Mouse (Mus musculus) thymus, adult 2 months (tissue): ENCODE measurements around the gene Bcl9l.

ENCODE experiments used
- CTCF ChIP-seq: fragments of 200-500 bp; IDR thresholded peaks from 2 replicates; pipeline ENCODE4 v1.5.1; 2012; ENCODE audit warnings: mild to moderate bottlenecking, control low read depth, low read length, moderate library complexity, borderline replicate concordance; ENCODE audit not compliant: control insufficient read depth, poor library complexity, insufficient read depth; ENCODE audit errors: extremely low read depth
- POLR2A ChIP-seq: fragments of 200-500 bp; IDR thresholded peaks from 2 replicates; pipeline ENCODE4 v1.6.1; 2012; ENCODE audit warnings: mild to moderate bottlenecking, low read length, control low read depth, moderate library complexity; ENCODE audit not compliant: control insufficient read depth, poor library complexity, insufficient read depth; ENCODE audit errors: extremely low read depth

DNA sequence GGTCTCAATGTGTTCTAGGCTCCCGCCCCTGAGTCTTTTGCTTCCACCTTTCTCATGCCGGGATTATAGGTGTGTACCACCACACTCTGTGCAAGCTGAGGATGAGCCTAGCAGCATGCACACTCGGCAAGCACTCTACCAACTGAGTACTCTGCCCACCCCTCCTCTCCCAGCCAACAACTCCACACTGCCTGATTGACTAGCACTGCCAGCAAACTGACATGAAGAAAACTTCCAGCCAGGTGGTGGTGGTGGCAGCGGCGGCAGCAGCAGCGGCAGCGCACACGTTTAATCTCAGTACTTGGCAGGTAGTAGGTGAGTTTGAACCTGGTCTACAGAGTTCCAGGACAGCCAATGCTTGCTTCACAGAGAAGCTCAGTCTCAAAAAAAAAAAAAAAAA lies 43.0 kb downstream of the Bcl9l start:
- TF ChIP-seq CTCF (no peak), POLR2A (no peak)
